Mouse (Mus musculus): ENCODE measurements at regions not wholly inside any gene's neighbourhood (a gene's known extent, or its start where the extent isn't known, plus 50 kb on each side); places are given as distances from the start of the nearest gene placed in this dataset.
"Not testable (repeated sequence)": the region's sequence is repeated elsewhere in the genome, so short reads cannot be mapped to it uniquely, and the experiment has no call there.

DNA sequence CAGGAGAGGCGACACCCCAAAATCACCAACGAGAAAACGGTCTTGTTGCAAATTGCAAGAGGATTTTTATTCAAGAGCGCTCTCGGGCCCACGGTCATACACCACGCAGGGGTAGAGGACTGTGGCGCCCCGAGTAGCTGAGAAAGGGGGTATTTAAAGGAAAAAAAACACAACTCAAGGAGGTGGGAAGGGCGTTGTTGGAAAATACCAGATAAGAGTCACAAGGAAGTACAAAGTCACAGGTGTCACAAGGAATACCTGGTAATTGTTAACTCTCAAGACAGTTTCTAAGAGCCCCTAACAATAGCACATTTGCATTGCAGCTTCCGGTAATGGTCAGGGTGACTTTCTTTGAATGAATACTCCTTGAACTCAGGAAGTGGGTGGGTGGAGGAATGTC, 742.2 kb upstream of the Gpc5 start:
- CTCF ChIA-PET, POLR2A ChIA-PET: not testable (repeated sequence)

DNA sequence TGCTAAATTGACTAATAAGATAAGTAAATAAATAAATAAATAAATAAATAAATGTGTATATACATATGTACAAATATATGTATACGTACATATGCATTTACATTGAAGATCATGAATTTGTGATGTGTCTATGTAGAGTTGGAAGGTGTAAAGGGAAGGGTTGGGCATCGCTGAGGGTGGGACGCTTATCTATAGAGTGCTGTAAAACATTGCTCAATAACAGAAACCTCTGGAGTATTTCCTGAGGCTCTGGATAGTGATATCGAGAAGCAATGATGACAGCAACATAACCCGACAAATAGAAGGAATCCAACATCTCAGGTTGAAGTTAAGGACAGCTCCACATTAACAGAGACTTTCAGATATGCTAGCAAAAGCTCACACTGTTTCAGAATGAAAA, 739.7 kb upstream of the Gpc5 start:
- CTCF ChIA-PET = no interaction called here
- POLR2A ChIA-PET = no interaction called here

DNA sequence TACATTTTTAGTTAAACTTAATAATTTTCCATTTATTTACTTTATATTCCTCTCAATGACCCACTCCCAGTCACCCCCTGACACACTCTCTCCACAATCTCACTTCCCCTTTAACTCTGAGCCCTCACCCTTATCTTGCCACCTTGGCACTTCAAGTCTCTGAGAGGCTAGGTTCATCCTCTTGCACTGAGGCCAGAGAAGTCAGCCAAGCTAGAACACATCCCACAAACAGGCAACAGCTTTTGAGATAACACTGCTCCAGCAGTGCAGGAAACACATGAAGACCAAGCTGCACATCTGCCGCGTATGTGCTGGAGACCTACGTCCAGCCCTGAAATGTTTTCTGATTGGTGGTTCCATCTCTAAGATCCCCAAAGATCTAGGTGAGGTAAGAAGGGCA, 717.2 kb upstream of the Gpc5 start:
- POLR2A ChIA-PET = no interaction called here
- CTCF ChIA-PET = no interaction called here

DNA sequence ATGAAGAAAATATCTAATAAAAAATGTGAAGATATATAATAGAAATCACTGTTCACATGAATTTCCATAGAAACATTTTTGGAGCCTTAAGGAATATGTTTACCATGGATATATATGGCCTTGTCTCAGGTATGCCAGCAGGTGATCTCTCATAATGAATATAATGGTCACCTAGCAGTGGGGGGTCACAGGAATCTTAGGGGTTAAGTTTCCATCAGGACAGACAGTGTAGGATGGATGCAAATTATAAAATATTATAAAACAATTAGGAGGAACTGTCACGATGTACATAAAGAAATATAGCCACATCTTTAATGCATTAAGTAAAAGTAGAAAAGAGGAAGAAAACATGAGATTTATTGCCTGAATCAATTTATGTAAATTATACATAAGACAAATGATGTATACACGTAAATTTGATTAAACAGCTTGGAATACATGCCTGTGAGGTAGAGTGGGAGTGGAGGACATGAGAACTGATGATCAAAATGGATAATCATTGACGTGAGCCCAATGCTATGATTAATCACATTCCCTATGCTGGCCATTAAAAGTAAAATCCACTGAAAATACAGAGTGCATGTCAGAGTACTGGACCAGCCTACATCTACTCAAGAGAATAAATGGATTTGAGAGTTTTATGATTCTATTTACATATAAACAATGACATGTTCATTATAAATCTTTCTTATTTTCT, 693.0 kb upstream of the Gpc5 start:
- POLR2A ChIA-PET = no interaction called here
- CTCF ChIA-PET = no interaction called here

DNA sequence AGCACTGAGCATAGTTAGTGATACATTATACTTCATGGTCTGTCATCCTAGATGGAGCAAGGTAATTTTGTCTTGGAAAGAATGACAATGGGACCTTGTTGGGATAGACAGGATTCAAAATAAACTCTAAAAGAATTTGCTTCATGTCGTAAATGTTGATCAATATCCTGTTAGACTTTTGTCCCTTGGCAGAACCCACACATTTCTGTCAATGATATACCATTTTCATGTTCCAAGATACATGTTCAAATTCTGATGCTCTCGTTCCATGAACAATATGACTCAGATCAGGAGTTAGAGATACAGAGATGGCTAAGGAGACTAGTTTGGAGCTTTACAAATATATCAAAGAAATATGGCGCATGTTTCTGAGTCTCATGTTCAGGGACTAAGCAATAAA, 673.2 kb upstream of the Gpc5 start:
- ChIA-PET CTCF (no interaction called here), POLR2A (no interaction called here)

DNA sequence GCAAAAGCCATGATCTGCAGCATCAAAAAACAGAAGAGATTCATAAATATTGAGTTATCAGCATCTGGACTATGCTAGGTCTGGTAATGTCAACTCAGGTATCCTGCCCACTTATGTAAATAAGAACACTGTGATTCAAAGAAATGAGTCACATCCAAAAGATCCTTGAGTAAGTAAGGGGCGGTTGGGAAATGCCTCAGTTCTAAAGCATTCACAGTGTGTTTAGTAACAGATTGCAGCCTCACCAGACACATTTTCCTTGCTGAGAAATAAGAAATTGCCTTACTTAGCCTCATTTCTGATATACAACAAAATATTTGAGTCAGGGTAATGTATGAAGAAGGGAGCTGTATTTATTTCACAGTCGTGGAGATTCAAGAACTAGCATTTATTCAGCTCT, 666.5 kb upstream of the Gpc5 start:
- ChIA-PET POLR2A (no interaction called here), CTCF (no interaction called here)

Data from embryonic stem cell, embryonic (primary cell).